Mouse (Mus musculus): ENCODE results near the gene Gpatch3.
A peak's percentile ranks its signal among the peaks of the same experiment; 100 is the strongest.

Gpatch3 gene

GRCm38 (mm10) chr4:133619473-133620136 lies 45.1 kb downstream of the Gpatch3 start:
- no peak for DNase-seq (ENCODE audit: low spot score in 2 of 2)

GRCm38 (mm10) chr4:133620668-133621067 lies 46.1 kb downstream of the Gpatch3 start:
- DNase-seq (ENCODE audit: low spot score in 2 of 2), result no peak

- no peak for DNase-seq (ENCODE audit: low spot score in 2 of 2)
Observed at GRCm38 (mm10) chr4:133622161-133622695, 47.7 kb downstream of the Gpatch3 start.

GRCm38 (mm10) chr4:133624830-133625229 lies 50.3 kb downstream of the Gpatch3 start:
- no peak for DNase-seq (ENCODE audit: low spot score in 2 of 2)

GRCm38 (mm10) chr4:133625621-133626071 lies 51.1 kb downstream of the Gpatch3 start:
- no peak for DNase-seq (ENCODE audit: low spot score in 2 of 2)

- no peak for DNase-seq (ENCODE audit: low spot score in 2 of 2)
Observed at GRCm38 (mm10) chr4:133626221-133626620, 51.7 kb downstream of the Gpatch3 start.

GRCm38 (mm10) chr4:133626621-133627020 lies 52.1 kb downstream of the Gpatch3 start:
- DNase-seq (ENCODE audit: low spot score in 2 of 2), result no peak

GRCm38 (mm10) chr4:133627039-133627438 lies 52.5 kb downstream of the Gpatch3 start:
- no peak for DNase-seq (ENCODE audit: low spot score in 2 of 2)

GRCm38 (mm10) chr4:133628517-133628916 lies 54.0 kb downstream of the Gpatch3 start:
- DNase-seq (ENCODE audit: low spot score in 2 of 2), result no peak

GRCm38 (mm10) chr4:133629191-133629590 lies 54.6 kb downstream of the Gpatch3 start:
- DNase-seq (ENCODE audit: low spot score in 2 of 2), result no peak

- no peak for DNase-seq (ENCODE audit: low spot score in 2 of 2)
Observed at GRCm38 (mm10) chr4:133630326-133630920, 55.9 kb downstream of the Gpatch3 start.

- no peak for DNase-seq (ENCODE audit: low spot score in 2 of 2)
Observed at GRCm38 (mm10) chr4:133631071-133631768, 56.7 kb downstream of the Gpatch3 start.

- no peak for DNase-seq (ENCODE audit: low spot score in 2 of 2)
Observed at GRCm38 (mm10) chr4:133631769-133632411, 57.3 kb downstream of the Gpatch3 start.

- DNase-seq (ENCODE audit: low spot score in 2 of 2), result peak; percentile 33 to 42
Observed at GRCm38 (mm10) chr4:133632483-133633327, 58.2 kb downstream of the Gpatch3 start.

GRCm38 (mm10) chr4:133633332-133634042 lies 58.9 kb downstream of the Gpatch3 start:
- DNase-seq (ENCODE audit: low spot score in 2 of 2), result peak; percentile 82 to 86
